Mouse (Mus musculus): ENCODE data around the gene Rnf43. TPM values are rescaled to one million over a fixed set of nuclear protein-coding genes. Genes with fewer than 3 reads are reported as not detected.

Gene Rnf43
- polyA plus RNA-seq, 1 experiment from 2014 or later = 9.2 TPM

GRCm38 (mm10) chr11:87715999-87716398 is 53.5 kb downstream of the Rnf43 start:
- ATAC-seq (ENCODE audit: insufficient number of reproducible peaks, low FRiP score, low TSS enrichment, low read depth) = no peak
- Histone ChIP-seq H3K36me3 (peaks cover 5% of the 10 kb centered on the region), H3K4me1 (no peaks in the 10 kb centered on the region; the same call in 1 of the 2 replicates), H3K4me2 (replicated peaks) (no peak overlapping the region), H3K27me3 (no peaks in the 10 kb centered on the region), H3K4me3 (replicated peaks) (no peak overlapping the region), H3K27ac (replicated peaks) (no peak overlapping the region), H3K9me3 (replicated peaks) (no peaks in the 10 kb centered on the region), H3K9ac (no peak overlapping the region)
- 79% methylated on average over 4 of the region's 4 CpGs for WGBS

GRCm38 (mm10) chr11:87719526-87719925 is 57.0 kb downstream of the Rnf43 start:
- ATAC-seq (ENCODE audit: insufficient number of reproducible peaks, low FRiP score, low TSS enrichment, low read depth) = no peak
- Histone ChIP-seq H3K36me3 (peaks cover 5% of the 10 kb centered on the region), H3K4me2 (replicated peaks) (no peak overlapping the region), H3K9ac (no peak overlapping the region), H3K27ac (replicated peaks) (no peak overlapping the region), H3K4me3 (replicated peaks) (no peak overlapping the region), H3K4me1 (no peaks in the 10 kb centered on the region; the same call in 1 of the 2 replicates), H3K27me3 (no peaks in the 10 kb centered on the region), H3K9me3 (replicated peaks) (no peaks in the 10 kb centered on the region)
- WGBS = 67% methylated on average over 7 of the region's 7 CpGs

- H3K27me3 ChIP-seq = no peaks in the 10 kb centered on the region
- WGBS = 43% methylated on average over 9 of the region's 9 CpGs
Observed at GRCm38 (mm10) chr11:87720324-87720723, 57.8 kb downstream of the Rnf43 start.

GRCm38 (mm10) chr11:87720839-87721238 is 58.3 kb downstream of the Rnf43 start:
- no peak overlapping the region for H3K4me3 ChIP-seq (replicated peaks)
- H3K9ac ChIP-seq = no peak overlapping the region
- H3K36me3 ChIP-seq = peaks cover 5% of the 10 kb centered on the region
- 56% methylated on average over 9 of the region's 9 CpGs for WGBS
- H3K4me2 ChIP-seq (replicated peaks) = no peak overlapping the region
- peak overlapping the region; percentile 28; the same call in 1 of the 2 replicates for H3K27ac ChIP-seq (replicated peaks)
- H3K4me1 ChIP-seq = peaks cover 5% of the 10 kb centered on the region
- no peaks in the 10 kb centered on the region for H3K9me3 ChIP-seq (replicated peaks)
- no peaks in the 10 kb centered on the region for H3K27me3 ChIP-seq
- ATAC-seq (ENCODE audit: insufficient number of reproducible peaks, low FRiP score, low TSS enrichment, low read depth) = no peak

More at GRCm38 (mm10) chr11:87720324-87720723, 57.8 kb downstream of the Rnf43 start:
- H3K36me3 ChIP-seq = peaks cover 5% of the 10 kb centered on the region
- H3K27ac ChIP-seq (replicated peaks) = peak overlapping the region; percentile 28; the same call in 1 of the 2 replicates
- no peaks in the 10 kb centered on the region for H3K9me3 ChIP-seq (replicated peaks)
- H3K4me1 ChIP-seq = peaks cover under 1% of the 10 kb centered on the region; the same call in 1 of the 2 replicates
- no peak overlapping the region for H3K4me3 ChIP-seq (replicated peaks)
- H3K4me2 ChIP-seq (replicated peaks) = no peak overlapping the region
- no peak for ATAC-seq (ENCODE audit: insufficient number of reproducible peaks, low FRiP score, low TSS enrichment, low read depth)
- no peak overlapping the region for H3K9ac ChIP-seq

GRCm38 (mm10) chr11:87722168-87722567 is 59.6 kb downstream of the Rnf43 start:
- WGBS = 72% methylated on average over 3 of the region's 3 CpGs
- H3K27ac ChIP-seq (replicated peaks) = no peak overlapping the region
- no peaks in the 10 kb centered on the region for H3K27me3 ChIP-seq
- H3K4me3 ChIP-seq (replicated peaks) = no peak overlapping the region
- ATAC-seq (ENCODE audit: insufficient number of reproducible peaks, low FRiP score, low TSS enrichment, low read depth) = no peak
- peaks cover 5% of the 10 kb centered on the region for H3K36me3 ChIP-seq
- H3K9me3 ChIP-seq (replicated peaks) = no peaks in the 10 kb centered on the region
- H3K9ac ChIP-seq = no peak overlapping the region
- H3K4me2 ChIP-seq (replicated peaks) = no peak overlapping the region
- peaks cover 15% of the 10 kb centered on the region for H3K4me1 ChIP-seq

- Histone ChIP-seq H3K9me3 (replicated peaks) (no peaks in the 10 kb centered on the region), H3K27me3 (no peaks in the 10 kb centered on the region), H3K36me3 (peaks cover 5% of the 10 kb centered on the region), H3K27ac (replicated peaks) (no peak overlapping the region), H3K4me1 (peaks cover 15% of the 10 kb centered on the region), H3K9ac (no peak overlapping the region), H3K4me3 (replicated peaks) (no peak overlapping the region), H3K4me2 (replicated peaks) (no peak overlapping the region)
- 82% methylated on average over 4 of the region's 4 CpGs for WGBS
- no peak for ATAC-seq (ENCODE audit: insufficient number of reproducible peaks, low FRiP score, low TSS enrichment, low read depth)
Observed at GRCm38 (mm10) chr11:87722891-87723290, 60.4 kb downstream of the Rnf43 start.

- Histone ChIP-seq H3K36me3 (no peaks in the 10 kb centered on the region), H3K9me3 (replicated peaks) (no peaks in the 10 kb centered on the region), H3K4me1 (peaks cover 15% of the 10 kb centered on the region), H3K9ac (no peak overlapping the region), H3K27me3 (no peaks in the 10 kb centered on the region), H3K4me2 (replicated peaks) (0 out of 2 replicates have a peak overlapping the region, but pooled peaks have one; percentile 3), H3K27ac (replicated peaks) (peak overlapping the region; percentile 59), H3K4me3 (replicated peaks) (no peak overlapping the region)
- no peak for ATAC-seq (ENCODE audit: insufficient number of reproducible peaks, low FRiP score, low TSS enrichment, low read depth)
Observed at GRCm38 (mm10) chr11:87725515-87725914, 63.0 kb downstream of the Rnf43 start.

GRCm38 (mm10) chr11:87725964-87726562 is 63.5 kb downstream of the Rnf43 start:
- H3K9ac ChIP-seq = no peak overlapping the region
- 0 out of 2 replicates have a peak overlapping the region, but pooled peaks have one; percentile 3 for H3K4me2 ChIP-seq (replicated peaks)

GRCm38 (mm10) chr11:87727021-87727420 is 64.5 kb downstream of the Rnf43 start:
- Histone ChIP-seq H3K4me1 (peaks cover 15% of the 10 kb centered on the region), H3K9ac (no peak overlapping the region), H3K4me3 (replicated peaks) (no peak overlapping the region), H3K9me3 (replicated peaks) (no peaks in the 10 kb centered on the region), H3K36me3 (no peaks in the 10 kb centered on the region), H3K27ac (replicated peaks) (0 out of 2 replicates have a peak overlapping the region, but pooled peaks have one; percentile 59), H3K4me2 (replicated peaks) (no peak overlapping the region), H3K27me3 (no peaks in the 10 kb centered on the region)
- WGBS = 46% methylated on average over 11 of the region's 11 CpGs
- no peak for ATAC-seq (ENCODE audit: insufficient number of reproducible peaks, low FRiP score, low TSS enrichment, low read depth)

More at GRCm38 (mm10) chr11:87725964-87726562, 63.5 kb downstream of the Rnf43 start:
- Histone ChIP-seq H3K36me3 (no peaks in the 10 kb centered on the region), H3K27me3 (no peaks in the 10 kb centered on the region), H3K9me3 (replicated peaks) (no peaks in the 10 kb centered on the region), H3K4me1 (peaks cover 15% of the 10 kb centered on the region), H3K4me3 (replicated peaks) (no peak overlapping the region), H3K27ac (replicated peaks) (peak overlapping the region; percentile 59)
- WGBS = 23% methylated on average over 6 of the region's 6 CpGs
- ATAC-seq (ENCODE audit: insufficient number of reproducible peaks, low FRiP score, low TSS enrichment, low read depth) = peak; percentile 67; the same call in 1 of the 2 replicates

GRCm38 (mm10) chr11:87727471-87727870 is 64.9 kb downstream of the Rnf43 start:
- 49% methylated on average over 4 of the region's 4 CpGs for WGBS
- Histone ChIP-seq H3K9me3 (replicated peaks) (no peaks in the 10 kb centered on the region), H3K4me2 (replicated peaks) (no peak overlapping the region), H3K27me3 (no peaks in the 10 kb centered on the region), H3K36me3 (no peaks in the 10 kb centered on the region), H3K4me3 (replicated peaks) (no peak overlapping the region), H3K9ac (no peak overlapping the region), H3K27ac (replicated peaks) (no peak overlapping the region), H3K4me1 (peaks cover 15% of the 10 kb centered on the region)
- no peak for ATAC-seq (ENCODE audit: insufficient number of reproducible peaks, low FRiP score, low TSS enrichment, low read depth)

GRCm38 (mm10) chr11:87728850-87729592 is 66.5 kb downstream of the Rnf43 start:
- no peak overlapping the region for H3K4me3 ChIP-seq (replicated peaks)
- H3K9me3 ChIP-seq (replicated peaks) = no peaks in the 10 kb centered on the region
- peaks cover 15% of the 10 kb centered on the region for H3K4me1 ChIP-seq
- 61% methylated on average over 18 of the region's 18 CpGs for WGBS
- no peak overlapping the region for H3K27ac ChIP-seq (replicated peaks)
- no peak overlapping the region for H3K9ac ChIP-seq
- no peaks in the 10 kb centered on the region for H3K36me3 ChIP-seq
- no peak for ATAC-seq (ENCODE audit: insufficient number of reproducible peaks, low FRiP score, low TSS enrichment, low read depth)
- no peak overlapping the region for H3K4me2 ChIP-seq (replicated peaks)
- no peaks in the 10 kb centered on the region for H3K27me3 ChIP-seq
